In genomic region chr3:137968820-137969486, GRCm38 (mm10) we compare ENCODE assay signal across 1 mouse cellular context.
TF ChIP-seq lines count a peak whose summit lies in the region.

No protein-coding gene starts in this region.

TF ChIP-seq in MEL, 35 proteins besides CTCF, POLR2A, EP300 and RAD21 (continued from another document):
- TF ChIP-seq SMC3 (IDR thresholded peaks at IDR 0.05; ENCODE audit: low read depth, low read length) = no peak
- TF ChIP-seq NELFE (IDR thresholded peaks at IDR 0.05; ENCODE audit: low read depth, low read length) = peak; percentile 46
- TF ChIP-seq RCOR1 (IDR thresholded peaks at IDR 0.05; ENCODE audit: low read depth, low read length) = peak; percentile 74
- peak; percentile 10; the same call in 1 of the 2 replicates for TF ChIP-seq CHD2 (IDR thresholded peaks at IDR 0.05; ENCODE audit: low read length)
- TF ChIP-seq POLR2AphosphoS2 (IDR thresholded peaks at IDR 0.05; ENCODE audit: low read length) = peak; percentile 42; the same call in 1 of the 2 replicates
- peak; percentile 95 for TF ChIP-seq USF1 (IDR thresholded peaks at IDR 0.05; ENCODE audit: low read depth, low read length)
- peak; percentile 70; the same call in 1 of the 2 replicates for TF ChIP-seq MAFK (IDR thresholded peaks at IDR 0.05; ENCODE audit: borderline replicate concordance, low read depth, low read length)
- TF ChIP-seq POLR2AphosphoS5 (IDR thresholded peaks at IDR 0.05; ENCODE audit: borderline replicate concordance, low read depth, low read length) = no peak
- no peak for TF ChIP-seq GABPA (IDR thresholded peaks at IDR 0.05; ENCODE audit: low read depth, low read length)
- TF ChIP-seq NRF1 (IDR thresholded peaks at IDR 0.05; ENCODE audit: insufficient read depth, low read depth, low read length, poor library complexity, severe bottlenecking) = no peak
- peak; percentile 96 for TF ChIP-seq SIN3A (IDR thresholded peaks at IDR 0.05; ENCODE audit: low read length)
- TF ChIP-seq ZNF384 (IDR thresholded peaks at IDR 0.05; ENCODE audit: low read depth, low read length) = no peak
- no peak for TF ChIP-seq ZMIZ1 (IDR thresholded peaks at IDR 0.05; ENCODE audit: low read depth, low read length)
- TF ChIP-seq MEF2A (IDR thresholded peaks at IDR 0.05; ENCODE audit: extremely low read depth, insufficient replicate concordance, low read depth, low read length, poor library complexity, severe bottlenecking) = peak; percentile 94
- TF ChIP-seq MXI1 (IDR thresholded peaks at IDR 0.05; ENCODE audit: low read depth, low read length) = peak; percentile 78; the same call in 1 of the 2 replicates
- TF ChIP-seq ZC3H11A (IDR thresholded peaks at IDR 0.05; ENCODE audit: low read depth, low read length) = no peak
- peak; percentile 96 for TF ChIP-seq ETS1 (IDR thresholded peaks at IDR 0.05; ENCODE audit: low read depth, low read length)
- TF ChIP-seq TAL1 (IDR thresholded peaks at IDR 0.05; ENCODE audit: low read length) = peak; percentile 95
- no peak for TF ChIP-seq ZKSCAN1 (IDR thresholded peaks at IDR 0.05; ENCODE audit: low read depth, low read length)
- TF ChIP-seq UBTF (IDR thresholded peaks at IDR 0.05; ENCODE audit: borderline replicate concordance, insufficient read depth, low read depth, low read length) = no peak
